Mouse (Mus musculus) urinary bladder, postnatal 36 days (tissue): Measurements from ENCODE around the gene Spty2d1.

ENCODE experiments used
- DNase-seq, 2 experiments: peaks; one replicate each; pipeline ENCODE4 v3.0.0; 2022; ENCODE audit warnings: low spot score in 2 of 2, mixed read lengths in 1 of 2

Spty2d1 gene

DNA sequence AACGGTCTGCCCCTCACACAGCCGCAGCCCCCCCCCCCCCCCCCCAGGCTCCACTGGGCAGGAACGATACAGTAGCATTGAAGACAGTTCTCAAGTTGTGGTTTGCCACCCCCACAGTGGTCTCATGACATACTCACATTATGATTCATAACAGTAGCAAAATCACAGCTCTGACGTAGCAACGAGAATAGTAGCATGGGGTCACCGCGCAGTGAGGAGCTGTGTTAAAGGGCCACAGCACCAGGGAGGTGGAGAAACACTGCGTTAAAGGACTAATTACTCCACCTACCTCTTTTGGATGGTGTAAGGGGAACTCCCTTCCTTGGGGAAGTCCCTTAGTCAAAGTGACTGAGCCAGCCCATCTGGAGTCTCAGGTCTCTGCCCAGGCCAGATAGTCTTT is 14.3 kb upstream of the Spty2d1 start:
- no peak for DNase-seq

DNA sequence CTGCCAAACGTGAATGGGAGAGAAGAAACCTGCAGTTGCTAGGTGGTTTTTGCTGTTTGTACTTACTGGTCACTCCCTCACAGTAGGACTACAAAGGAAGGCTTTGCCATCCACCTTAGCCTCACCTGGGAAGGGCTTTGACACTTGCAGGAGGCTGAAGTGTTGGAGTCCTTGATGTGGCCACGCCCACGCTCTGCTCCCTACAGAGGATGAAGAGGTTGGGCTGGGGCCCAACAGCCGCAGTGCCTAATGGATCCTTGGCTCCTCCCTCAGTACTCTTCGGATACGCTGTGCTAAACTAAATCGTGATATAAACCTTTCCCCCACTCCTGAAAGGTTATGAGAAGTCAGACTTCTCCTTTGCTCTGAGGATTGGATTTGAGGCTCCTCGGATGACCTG is 12.7 kb upstream of the Spty2d1 start:
- DNase-seq, result no peak

DNA sequence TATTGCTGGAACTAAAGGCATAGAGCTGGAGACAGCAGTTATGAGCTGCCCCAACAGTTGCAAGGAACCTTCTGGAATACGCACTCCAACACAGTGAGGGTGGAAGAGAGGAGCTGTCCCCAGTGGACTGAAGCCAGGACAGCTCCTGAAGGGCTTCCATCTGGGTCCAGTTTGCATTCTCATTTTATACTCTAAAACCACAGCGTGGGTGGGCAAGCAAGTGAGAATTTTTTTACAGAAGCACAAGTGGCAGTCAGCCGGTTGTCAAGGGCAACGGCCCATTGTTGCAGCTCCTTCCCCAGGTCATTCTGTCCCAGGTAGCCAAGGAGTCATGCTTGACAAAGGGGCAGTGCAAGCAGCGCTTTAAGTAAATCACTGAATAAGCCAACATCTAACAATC is 11.4 kb upstream of the Spty2d1 start:
- DNase-seq, result no peak

DNA sequence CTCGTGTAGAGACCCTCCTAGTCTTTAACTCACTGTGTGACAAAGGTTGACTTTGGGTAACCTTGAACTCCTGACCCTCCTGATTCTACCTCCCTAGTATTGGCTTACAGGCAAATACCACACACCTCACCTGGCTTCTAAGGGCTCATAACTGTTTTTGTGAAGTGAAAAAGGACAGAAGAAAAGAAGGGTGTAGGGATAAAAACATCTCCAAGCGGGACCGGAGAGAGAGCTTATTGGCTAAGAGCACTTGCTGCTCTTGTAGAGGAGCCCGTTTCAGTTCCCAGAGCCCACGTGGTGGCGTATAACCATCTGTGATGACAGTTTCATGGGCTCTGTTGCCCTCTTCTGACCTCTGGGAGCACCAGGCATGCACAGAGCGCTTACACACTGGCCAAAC is 8.9 kb upstream of the Spty2d1 start:
- no peak for DNase-seq

DNA sequence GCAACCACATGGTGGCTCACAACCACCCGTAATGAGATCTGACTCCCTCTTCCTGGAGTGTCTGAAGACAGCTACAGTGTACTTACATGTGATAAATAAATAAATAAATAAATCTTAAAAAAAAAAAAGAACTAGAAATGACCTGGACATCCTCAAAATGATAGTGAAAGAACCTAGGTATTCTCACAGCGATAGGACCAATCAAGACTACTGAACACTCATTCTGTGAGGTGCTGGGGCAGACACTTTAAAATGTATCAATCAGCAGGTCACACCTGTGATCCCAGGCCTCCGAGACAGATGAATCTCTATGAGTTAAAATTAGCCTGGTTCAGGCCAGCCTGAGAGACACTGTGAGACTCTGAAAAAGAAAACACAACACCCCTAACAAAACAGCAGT is 8.4 kb upstream of the Spty2d1 start:
- DNase-seq, result no peak

DNA sequence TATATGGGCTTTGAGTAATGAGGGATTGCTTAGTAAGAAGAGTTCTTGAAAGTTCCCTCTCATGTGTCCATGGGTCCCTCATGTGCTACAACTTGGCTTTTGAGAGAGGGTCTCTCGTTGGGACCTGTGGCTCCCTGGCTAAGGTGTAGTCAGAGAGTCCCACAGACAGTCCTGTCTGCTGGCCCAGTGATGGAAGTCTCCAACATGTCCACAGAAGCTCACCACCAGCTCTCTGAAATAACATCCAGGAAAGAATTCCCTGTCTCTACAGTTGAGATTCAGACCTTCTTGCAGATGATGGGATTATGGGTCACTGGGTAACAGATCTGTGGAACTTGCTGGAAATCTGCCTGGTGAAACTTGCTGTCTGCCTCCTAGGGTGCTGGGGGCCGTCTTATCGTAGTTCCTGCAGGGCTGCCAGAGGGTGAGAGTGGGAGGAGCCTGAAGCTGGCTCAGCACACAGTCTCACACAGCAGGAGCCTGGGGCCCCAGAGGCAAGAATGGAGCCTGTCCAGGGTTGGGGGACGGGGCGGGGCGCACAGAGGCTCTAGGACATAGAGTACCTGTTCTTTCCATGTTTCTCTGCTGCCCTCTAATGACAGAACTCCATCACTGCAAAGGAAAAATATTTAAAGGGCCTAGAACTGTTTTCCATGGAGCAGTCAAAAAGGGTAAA is 7.3 kb upstream of the Spty2d1 start:
- DNase-seq, result peak; percentile 62 to 90

DNA sequence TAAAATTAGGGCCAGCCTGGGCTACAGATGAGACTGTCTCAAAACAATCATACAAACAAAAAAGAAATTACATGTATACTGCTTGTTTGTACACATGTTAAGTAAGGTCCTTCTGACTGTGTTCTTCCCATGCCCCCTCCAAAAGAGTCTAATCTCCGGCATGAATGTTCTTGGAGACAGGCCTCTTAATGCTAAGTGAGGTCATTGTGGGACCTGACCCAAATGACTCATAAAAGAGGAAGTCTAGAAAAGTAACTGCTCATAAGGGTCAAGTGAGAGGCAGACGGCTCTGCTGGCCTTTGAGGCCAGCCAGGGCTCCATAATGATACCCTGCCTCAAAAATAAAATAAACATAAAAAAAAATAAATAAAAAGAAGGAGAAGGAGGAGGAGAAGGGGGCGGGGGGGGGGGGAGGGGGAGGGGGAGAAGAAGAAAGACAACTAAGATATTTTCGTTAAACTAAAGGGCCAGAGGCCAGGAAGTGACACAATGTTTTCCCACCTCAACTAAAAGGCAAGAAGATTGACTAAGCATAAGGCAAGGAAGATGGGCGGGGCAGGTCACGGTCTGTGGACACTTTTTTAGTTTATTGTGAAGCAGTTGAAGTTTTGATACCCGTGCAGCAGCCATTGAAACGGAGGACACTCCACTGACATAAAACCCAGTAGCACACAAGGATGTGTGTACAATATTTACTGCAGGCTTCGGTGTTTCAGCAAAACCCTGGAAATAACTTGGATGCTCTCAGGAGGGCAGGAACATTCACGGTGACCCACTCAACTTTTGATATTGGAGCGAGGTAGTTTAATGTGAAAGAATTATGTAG is 6.6 kb upstream of the Spty2d1 start:
- DNase-seq, result peak in 1 of 2 experiments; percentile 26

DNA sequence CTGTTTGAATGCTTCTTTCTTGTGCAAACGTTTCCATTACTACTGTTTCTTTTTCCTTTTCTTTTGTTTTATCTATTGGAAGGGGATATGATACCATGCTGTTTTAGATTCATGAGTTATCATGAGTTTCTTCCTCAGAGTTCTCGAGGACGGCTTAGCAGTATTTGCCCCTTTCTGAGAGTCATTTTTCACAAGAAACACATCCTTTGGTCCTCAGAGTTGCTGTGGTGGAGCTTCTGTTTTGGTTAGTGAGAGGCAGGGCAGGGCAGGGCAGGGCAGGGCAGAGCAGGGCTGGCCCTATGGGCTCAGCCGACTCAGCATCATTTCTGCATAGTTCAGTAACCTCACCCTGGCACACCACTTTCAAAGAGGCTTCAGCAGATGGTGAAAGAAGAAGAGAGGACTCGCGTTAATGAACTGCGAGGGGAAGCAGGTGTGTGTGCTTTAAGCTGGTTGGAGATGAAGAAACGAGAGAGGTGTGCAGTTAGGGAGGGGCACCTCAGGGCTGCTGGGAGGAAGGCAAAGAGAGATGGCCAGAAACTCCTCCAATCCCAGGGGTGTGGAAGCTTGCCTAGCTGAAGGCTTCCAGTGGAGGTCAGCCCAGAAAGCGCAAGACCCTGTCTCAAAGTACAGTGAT is 5.0 kb upstream of the Spty2d1 start:
- DNase-seq, result no peak

DNA sequence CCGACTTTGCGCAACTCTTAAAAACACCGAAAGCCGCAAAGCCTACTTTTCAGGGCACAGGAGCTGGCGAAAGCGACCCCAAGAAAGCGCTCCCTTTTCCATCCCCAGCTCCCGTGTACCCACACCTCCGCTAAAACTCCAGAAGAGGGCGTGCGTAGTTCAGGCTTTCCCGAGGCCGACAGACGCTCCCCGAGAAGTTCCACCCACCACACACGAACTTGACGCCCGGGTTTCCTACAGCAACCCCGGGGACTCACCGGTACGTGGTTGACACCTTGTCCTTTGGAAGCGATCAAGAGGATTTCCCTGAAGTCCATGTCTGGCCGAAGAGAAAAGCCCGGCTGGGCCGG is 418 bp downstream of the Spty2d1 start:
- DNase-seq, result no peak

DNA sequence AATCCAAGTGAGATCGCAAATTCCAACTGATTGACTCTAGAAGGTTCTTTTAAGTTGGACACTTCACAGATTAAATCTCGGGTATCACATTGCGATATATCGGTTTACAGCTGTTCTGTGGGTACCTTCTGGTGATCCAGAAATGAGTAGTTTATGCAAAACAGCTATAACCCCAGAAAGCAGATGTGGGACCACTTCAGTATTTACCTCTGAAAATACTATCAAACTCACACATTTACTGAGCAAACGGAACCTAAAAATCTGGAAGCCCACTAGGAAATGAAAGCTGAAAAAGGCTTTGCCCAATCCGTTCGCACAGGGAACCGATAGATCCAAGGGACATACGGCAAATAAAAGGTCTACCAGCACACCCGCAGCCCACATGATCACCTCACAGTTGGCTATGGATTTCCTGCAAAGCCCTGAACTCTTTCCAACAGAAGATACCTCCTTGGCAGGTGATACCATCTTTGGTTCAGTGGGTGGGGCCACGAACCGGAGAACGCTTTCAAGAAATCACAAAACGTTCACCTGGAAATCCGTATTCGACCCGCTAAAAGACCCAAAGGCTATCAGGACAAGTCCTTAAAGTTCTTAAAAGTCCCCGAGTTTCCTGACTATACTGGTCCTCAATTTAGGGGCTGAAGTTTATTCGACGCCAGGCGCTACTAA is 966 bp downstream of the Spty2d1 start:
- peak in 1 of 2 experiments; percentile 18 for DNase-seq

DNA sequence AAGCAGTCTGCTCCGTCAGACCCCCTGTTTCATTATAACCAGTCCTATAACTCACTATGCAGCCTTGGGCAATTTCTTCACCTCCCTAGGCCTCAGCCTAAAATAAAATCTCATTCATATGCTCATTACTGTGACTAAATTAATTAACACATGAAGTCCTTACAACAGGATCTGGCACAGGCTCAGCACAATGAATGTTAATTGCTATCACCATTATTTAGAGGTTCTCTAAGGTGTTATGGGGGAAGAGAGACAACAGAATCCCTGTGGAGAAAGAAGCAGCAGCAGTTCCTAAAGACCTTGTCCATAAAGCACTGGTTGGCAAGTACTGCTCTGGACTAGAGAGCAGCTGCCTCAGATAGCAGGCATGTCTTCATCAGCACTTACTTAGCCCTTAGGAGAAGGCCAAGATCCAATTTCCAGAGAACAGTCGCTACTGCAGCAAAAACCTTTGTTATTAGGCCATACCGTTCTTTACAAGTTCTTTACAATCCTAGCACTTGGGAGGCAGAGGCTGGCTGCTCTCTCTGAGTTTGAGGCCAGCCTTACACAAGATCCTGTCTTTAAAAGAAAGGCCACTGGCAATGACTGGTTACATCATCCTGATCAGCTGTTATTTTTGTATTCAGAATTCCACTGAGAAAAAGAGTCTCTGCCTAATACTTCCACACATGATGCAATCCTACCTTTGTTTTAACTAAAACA is 4.6 kb downstream of the Spty2d1 start:
- no peak for DNase-seq

DNA sequence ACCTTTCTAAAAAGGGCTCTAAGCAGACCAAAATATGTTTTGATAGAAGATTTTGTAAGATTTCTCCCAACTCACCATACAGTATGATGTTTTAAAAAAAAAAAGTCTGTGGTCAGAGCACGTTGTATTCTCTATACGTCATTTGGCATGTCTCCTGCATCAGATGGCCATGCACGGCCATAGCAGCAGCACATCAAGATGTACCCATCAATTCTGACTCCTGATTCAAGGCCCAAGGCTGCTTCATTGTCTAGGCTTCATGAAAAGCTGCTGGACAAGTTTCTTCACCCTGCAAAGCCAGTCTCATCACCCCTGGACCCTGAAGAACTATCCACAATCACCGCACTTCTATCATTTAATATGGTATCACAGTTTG is 6.3 kb downstream of the Spty2d1 start:
- no peak for DNase-seq

DNA sequence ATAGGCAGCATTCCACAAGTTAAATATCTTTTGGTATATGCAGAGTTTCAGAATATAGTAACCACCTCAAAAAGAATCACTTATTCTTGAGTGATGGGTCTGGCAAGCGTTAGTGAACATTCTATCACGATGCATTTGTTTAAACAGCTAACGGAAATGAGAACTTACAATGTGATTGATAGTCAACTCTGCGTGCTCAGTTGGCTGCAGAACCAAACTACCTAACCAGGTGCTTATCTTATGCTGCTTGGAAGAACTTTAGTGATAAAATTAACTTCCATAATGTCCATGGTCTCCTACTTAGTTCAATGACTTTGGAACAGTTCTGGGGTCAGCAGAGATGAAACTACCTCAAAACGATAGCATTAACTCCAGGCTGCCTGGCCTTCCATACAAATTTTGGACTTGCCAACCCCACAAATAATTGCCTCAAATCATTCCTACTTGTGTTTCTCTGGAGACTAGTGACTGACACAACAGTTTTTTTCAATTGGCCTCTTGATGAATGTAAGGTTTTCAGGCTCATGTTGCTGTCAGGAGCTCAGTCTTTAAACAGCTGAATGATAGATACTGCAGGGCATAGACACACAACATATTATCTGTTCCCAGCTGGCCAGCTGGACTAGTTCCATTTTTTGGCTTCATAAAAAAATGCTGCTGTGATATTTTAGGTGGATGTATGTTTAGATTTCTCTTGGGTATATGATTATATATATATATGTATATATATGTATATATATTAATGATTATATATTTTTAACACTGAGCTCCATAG is 6.9 kb downstream of the Spty2d1 start:
- no peak for DNase-seq

DNA sequence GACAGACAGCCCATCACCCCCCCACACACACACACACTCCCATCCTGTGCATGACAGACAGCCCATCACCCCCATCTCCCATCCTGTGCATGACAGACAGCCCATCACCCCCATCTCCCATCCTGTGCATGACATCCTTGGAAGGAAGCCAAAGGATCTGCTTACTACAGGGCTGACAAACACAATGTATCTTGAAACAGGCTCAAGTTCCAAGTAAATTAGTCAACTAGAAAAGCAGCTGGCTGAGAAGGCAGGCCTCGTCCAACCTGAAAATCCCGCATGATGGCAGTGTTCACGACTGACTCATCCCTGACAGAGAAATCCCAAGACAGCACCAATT is 7.6 kb downstream of the Spty2d1 start:
- no peak for DNase-seq

DNA sequence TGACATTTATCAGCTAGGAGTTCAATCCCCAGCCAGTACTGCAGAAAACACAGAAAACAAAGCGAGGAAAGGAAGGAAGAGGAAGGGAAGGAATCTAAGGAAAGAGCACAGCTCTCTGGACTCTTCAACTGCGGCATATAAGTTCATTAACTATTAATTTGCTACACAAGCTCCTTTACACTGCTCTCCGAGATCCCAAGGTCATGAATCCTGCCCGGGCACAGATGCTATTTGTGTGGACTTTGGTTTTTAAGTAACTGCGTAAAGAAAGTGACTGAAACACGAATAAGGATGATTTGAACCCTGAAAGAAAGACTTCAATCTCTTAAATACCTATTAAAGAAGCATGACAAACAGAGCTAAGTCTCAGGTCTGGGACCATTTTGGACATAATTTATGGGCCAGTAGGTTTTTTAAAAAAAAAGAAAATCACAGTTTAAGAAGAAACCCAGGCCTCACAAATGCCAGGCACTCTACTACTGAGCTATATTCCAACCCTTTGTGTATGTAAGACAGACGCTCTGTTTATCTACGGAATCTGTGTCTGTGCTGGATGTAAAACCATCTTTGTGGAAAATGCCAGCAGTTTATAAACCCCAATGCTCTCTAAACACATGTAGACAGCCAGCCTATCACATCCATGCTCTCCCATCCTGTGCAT is 8.1 kb downstream of the Spty2d1 start:
- no peak for DNase-seq

DNA sequence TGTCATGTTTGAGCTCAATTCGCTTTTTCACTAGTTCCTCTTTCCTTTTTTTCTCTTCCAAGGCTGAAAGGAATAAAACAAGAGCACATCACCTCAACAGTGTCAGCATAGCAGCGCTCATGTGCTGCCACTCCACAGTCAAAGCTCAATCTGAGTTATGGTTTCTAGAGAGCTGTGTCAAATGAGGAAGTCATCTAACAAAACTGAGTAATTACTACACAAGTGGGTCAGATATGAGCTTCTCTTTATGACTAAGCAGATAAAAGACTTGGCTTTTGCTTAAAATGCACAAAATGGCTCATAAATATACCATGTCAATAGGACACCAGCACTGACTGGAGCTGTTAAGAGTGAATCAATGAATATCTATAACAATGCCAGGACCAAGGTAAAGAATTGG is 9.3 kb downstream of the Spty2d1 start:
- no peak for DNase-seq

DNA sequence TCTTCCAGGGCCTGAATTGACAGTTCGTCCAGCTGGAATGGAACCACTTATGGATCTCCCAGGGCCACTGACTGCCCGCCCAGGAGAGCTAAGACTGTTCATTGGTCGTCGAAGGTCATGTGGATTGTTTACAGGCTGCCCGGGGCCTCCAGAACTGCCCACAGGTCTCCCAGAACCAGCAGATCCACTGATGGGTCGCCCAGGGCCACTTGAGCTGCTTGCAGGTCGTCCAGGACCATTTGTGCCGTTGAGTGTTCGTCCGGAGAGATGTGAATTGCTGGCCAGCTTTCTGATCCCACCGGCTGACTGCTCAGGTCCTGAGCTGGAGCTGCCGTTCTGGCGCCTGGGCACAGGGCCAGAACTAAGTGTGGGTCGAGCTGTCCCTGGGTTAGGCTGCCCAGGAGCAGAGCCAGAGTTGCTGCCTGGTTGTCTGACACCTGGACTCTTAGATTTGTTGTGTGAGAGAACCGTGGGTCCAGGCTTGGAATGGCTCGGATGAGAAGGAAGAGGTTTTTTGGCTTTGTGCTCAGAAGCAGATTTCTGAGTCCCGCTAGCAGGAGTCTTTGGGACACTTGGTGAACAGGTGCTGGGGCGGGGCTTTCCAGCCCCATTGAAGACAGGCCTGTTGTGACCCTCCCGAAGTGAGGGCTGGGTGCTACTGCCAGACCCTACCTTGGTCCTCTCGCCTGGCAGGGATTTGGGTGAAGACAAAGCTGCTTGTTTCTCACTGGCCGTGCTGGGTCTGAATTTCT is 10.4 kb downstream of the Spty2d1 start:
- no peak for DNase-seq

DNA sequence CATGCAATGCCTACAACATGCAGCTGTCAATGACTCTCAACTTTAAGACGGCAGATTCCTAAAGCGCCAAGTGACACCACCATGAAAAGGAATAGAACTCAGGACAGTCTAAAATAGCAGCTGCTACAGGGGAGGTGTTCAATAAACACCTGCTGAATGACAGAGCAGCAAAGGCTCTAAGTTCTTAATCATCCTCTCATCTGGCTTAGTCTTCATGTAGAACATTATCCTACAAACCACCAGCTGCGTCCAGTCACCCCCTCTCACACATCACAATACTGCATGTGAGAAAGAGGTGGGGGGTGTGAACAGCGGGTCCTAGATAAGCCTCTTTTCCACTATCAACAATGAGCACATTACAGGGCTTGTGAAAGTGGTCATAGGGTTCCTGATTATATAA is 11.2 kb downstream of the Spty2d1 start:
- DNase-seq, result no peak

DNA sequence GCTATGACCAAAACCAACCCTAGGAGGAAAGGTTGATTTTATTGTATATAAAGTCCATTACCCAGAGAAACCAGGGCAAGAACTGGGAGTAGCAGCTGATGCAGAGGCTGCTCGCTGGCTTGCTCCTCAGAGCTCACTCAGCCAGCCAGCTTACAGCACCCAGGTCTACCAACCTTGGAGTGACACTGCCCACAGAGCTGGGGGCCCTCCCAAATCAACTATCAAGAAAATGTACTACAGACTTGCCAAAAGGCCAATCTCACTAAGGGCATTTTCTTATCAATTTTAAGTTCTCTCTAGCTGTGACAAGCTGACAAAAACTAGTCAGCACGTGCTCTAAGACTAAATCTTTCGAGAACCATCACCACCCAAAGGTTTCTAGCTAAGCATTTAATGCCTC is 12.7 kb downstream of the Spty2d1 start:
- DNase-seq, result no peak

DNA sequence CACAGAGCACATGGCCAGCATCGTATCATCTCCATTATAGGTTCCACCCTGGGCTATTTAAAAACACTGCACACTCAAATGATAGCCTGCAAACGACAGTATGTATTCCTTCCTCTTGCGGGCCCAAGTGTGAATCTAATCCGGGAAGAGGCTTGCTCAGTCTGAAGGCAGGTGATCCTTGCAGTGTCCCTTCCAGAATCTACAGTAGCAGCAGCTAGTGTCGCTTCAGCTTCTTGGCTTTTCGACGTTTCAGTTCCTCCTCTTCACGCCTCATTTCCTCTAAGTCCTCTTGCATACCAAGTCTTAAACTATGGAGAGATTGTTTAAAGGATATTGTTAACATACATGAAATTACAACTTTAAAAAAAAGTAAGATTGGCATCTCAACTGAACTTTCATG is 15.1 kb downstream of the Spty2d1 start:
- DNase-seq, result no peak
